Mouse (Mus musculus) cerebellum, adult 2 months (tissue): Measurements from ENCODE around the gene Fermt3.

Experiments
- CTCF ChIP-seq: fragments of 200-500 bp; IDR thresholded peaks from 2 replicates; pipeline ENCODE4 v1.5.1; 2011; ENCODE audit warnings: low read depth, mild to moderate bottlenecking, control low read depth, low read length, moderate library complexity, borderline replicate concordance; ENCODE audit not compliant: insufficient read depth
- POLR2A ChIP-seq: fragments of 200-500 bp; IDR thresholded peaks from 2 replicates; pipeline ENCODE4 v1.6.1; 2011; ENCODE audit warnings: low read length, control low read depth, borderline replicate concordance; ENCODE audit not compliant: insufficient read depth

DNA sequence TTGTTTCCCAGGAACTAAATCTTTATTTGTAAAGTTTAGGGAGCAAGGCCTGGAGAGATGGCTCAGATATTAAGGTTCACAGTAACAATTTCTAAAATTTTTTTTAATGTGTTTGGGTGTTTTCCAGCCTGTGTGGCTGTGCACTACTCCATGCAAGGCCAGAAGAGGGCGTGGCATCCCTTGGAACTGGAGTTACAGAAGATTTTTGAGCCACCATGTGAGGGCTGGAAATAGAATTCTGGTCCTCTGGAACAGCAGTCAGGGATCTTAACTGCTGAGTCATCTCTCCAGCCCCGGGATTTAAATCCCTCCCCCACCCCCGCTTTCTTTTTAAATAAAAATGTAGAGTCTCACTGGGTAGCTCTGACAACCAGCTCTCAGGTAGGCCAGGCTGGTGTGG is 35.9 kb upstream of the Fermt3 start:
- TF ChIP-seq CTCF (no peak), POLR2A (no peak)
